Mouse (Mus musculus) lung, postnatal 0 days (tissue): Measurements from ENCODE around the gene Crim1.

Experiments
- CTCF ChIP-seq: IDR thresholded peaks from 2 replicates; pipeline ENCODE4 v1.5.1; 2016; ENCODE audit warnings: antibody characterized with exemption, mild to moderate bottlenecking
- EP300 ChIP-seq: IDR thresholded peaks from 2 replicates; pipeline ENCODE4 v1.6.1; 2016; ENCODE audit warnings: antibody characterized with exemption, mild to moderate bottlenecking, control low read depth

GRCm38 (mm10) chr17:78313612-78314011 lies 113.6 kb downstream of the Crim1 start:
- no peak for TF ChIP-seq EP300
- no peak for TF ChIP-seq CTCF
